Mouse (Mus musculus) midbrain, embryonic 12.5 days (tissue): ENCODE measurements around the gene Ly6g5c. TPM values are rescaled to one million over a fixed set of nuclear protein-coding genes. Genes with fewer than 3 reads are reported as not detected.

Experiments
- ATAC-seq: fragments of 200-750 bp; cut with Nextera tagmentation; 2 replicates; pipeline ENCODE4 v1.8.0; 2017; ENCODE audit warnings: low read depth, moderate TSS enrichment, moderate library complexity; ENCODE audit not compliant: low FRiP score
- H3K27ac ChIP-seq: fragments of 300-500 bp; sonication (generic); replicated peaks from 2 replicates; pipeline ENCODE4 v1.5.1; 2016; ENCODE audit warnings: mild to moderate bottlenecking
- H3K27me3 ChIP-seq: fragments of 300-500 bp; sonication (generic); 2 replicates; pipeline ENCODE4 v1.6.1; 2016; ENCODE audit warnings: mild to moderate bottlenecking
- H3K36me3 ChIP-seq: fragments of 300-500 bp; sonication (generic); 2 replicates; pipeline ENCODE4 v1.6.1; 2016
- H3K4me1 ChIP-seq: fragments of 300-500 bp; sonication (generic); 2 replicates; pipeline ENCODE4 v1.6.1; 2016
- H3K4me2 ChIP-seq: fragments of 300-500 bp; sonication (generic); replicated peaks from 2 replicates; pipeline ENCODE4 v1.6.1; 2016; ENCODE audit warnings: mild to moderate bottlenecking, moderate library complexity
- H3K4me3 ChIP-seq: fragments of 300-500 bp; sonication (generic); 2 replicates; pipeline ENCODE4 v1.5.1; 2016; ENCODE audit warnings: mild to moderate bottlenecking
- H3K9ac ChIP-seq: fragments of 300-500 bp; sonication (generic); replicated peaks from 2 replicates; pipeline ENCODE4 v1.6.1; 2016; ENCODE audit warnings: mild to moderate bottlenecking, moderate library complexity
- H3K9me3 ChIP-seq: fragments of 300-500 bp; sonication (generic); 2 replicates; pipeline ENCODE4 v1.6.1; 2016; ENCODE audit warnings: mild to moderate bottlenecking
- WGBS: fragments of 180-500 bp; shearing (Covaris S2); methylation state at CpG from one replicate; pipeline ENCODE4 v1.1.7; 2016; 5-methylcytosine and 5-hydroxymethylcytosine counted together
- polyA plus RNA-seq: library from polyadenylated mRNA; unstranded; fragments of >200 nt; fragmentation: Nextera tagmentation; extraction: Ambion mirVana; gene quantifications from 2 replicates; pipeline ENCODE4 v1.2.1, GENCODE M21; 2016

Ly6g5c gene
- polyA plus RNA-seq, 1 experiment from 2014 or later: not detected

DNA sequence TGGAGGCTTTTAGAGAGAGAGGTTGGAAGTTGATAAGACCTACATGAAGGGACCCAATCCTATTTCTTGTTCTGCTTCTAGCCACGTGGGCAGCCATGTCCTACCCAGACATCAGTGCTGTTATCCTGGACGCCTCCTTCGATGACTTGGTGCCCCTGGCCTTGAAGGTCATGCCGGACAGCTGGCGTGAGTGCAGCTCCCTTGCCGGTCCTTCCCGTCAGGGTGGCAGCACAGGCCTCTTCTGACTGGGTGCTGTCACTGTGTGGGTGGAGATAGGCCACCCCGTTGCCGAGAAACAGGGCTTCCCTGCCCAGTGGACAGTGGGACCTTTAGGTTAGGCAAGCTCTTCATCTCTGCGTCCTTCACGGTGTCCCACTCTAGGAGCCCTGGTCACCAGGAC lies 6.9 kb upstream of the Ly6g5c start:
- no peak for ATAC-seq
- Histone ChIP-seq H3K4me2 (no peak overlapping the region), H3K36me3 (peaks cover 77% of the 10 kb centered on the region)

DNA sequence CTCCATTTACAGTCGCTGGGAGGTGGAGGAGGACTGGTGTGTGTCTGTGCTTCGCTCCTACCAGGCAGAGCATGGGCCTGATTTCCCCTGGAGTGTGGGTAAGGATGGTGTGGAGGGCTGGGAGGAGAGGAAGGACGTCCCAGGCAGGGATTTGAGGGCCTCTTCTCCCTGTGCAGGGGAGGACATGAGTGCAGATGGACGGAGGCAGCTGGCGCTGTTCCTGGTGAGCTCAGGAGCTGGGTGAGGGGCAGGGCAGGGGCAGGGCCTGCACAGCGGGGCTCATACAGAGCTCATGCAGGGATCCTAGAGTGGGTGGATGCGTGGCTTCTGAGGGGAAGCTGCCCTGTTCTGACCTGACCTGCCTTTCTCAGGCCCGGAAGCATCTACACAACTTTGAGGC lies 5.8 kb upstream of the Ly6g5c start:
- Histone ChIP-seq H3K36me3 (peaks cover 66% of the 10 kb centered on the region), H3K27ac (no peak overlapping the region)
- ATAC-seq: no peak

More for the DNA sequence above, 6.9 kb upstream of the Ly6g5c start:
- no peaks in the 10 kb centered on the region for H3K27me3 ChIP-seq
- WGBS: 92% methylated on average over 11 of the region's 11 CpGs
- no peak overlapping the region for H3K4me3 ChIP-seq
- H3K4me1 ChIP-seq: peaks cover 8% of the 10 kb centered on the region
- H3K27ac ChIP-seq: no peak overlapping the region
- no peak overlapping the region for H3K9ac ChIP-seq
- no peaks in the 10 kb centered on the region for H3K9me3 ChIP-seq

DNA sequence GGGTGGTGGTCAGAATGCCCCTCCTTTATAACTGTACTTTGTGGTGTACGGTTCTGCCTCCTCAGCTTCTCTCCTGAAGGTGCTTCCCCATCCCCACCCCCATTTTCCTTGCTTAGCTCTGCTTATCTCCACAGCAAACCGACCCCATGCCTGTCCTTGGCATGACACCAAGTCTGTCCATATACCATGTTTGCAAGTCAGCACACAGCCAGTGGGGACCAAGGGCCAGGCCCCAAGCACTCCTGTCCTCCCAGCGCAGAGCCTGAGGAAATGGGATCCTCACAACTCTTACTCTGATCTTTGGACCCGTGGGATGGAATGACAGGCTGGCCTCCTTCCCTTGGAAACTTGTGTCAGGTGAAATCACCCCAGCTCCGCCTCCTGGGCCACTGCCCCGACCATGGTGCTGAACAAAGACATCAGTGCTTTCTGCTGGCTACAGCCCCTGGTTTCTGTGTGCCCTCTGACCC lies 4.8 kb upstream of the Ly6g5c start:
- Histone ChIP-seq H3K9me3 (no peaks in the 10 kb centered on the region), H3K4me1 (peaks cover 10% of the 10 kb centered on the region), H3K27ac (no peak overlapping the region), H3K4me2 (no peak overlapping the region), H3K4me3 (no peak overlapping the region), H3K27me3 (no peaks in the 10 kb centered on the region), H3K9ac (no peak overlapping the region), H3K36me3 (peaks cover 56% of the 10 kb centered on the region)
- 74% methylated on average over 6 of the region's 6 CpGs for WGBS
- no peak for ATAC-seq

More for the DNA sequence above, 5.8 kb upstream of the Ly6g5c start:
- Histone ChIP-seq H3K4me2 (no peak overlapping the region), H3K4me1 (peaks cover 10% of the 10 kb centered on the region), H3K9ac (no peak overlapping the region), H3K9me3 (no peaks in the 10 kb centered on the region), H3K27me3 (no peaks in the 10 kb centered on the region), H3K4me3 (no peak overlapping the region)
- WGBS: 80% methylated on average over 8 of the region's 8 CpGs

DNA sequence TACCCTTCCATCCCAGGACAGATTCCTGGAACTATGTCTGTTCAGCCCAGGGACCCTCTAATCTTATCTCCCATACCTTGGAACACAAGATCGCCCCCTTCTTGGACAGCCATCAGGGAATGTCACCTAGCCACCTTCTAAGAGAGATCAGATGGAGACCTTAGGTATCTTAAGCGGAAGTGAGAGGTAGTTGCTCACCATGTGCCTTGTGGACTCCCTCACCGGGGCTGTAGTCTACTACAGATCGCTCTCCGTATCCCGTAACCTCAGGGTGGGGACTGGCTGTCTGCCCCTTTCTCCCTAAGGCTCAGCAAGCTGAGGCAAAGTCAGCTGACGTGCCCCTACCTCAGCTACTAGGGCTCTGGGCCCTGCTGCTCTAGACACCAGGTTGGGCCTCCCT lies 4.0 kb upstream of the Ly6g5c start:
- ATAC-seq: no peak
- Histone ChIP-seq H3K9me3 (no peaks in the 10 kb centered on the region), H3K9ac (no peak overlapping the region), H3K36me3 (peaks cover 48% of the 10 kb centered on the region), H3K4me1 (peaks cover 10% of the 10 kb centered on the region), H3K4me2 (no peak overlapping the region), H3K4me3 (no peak overlapping the region), H3K27me3 (no peaks in the 10 kb centered on the region), H3K27ac (no peak overlapping the region)
- WGBS: 95% methylated on average over 7 of the region's 7 CpGs

DNA sequence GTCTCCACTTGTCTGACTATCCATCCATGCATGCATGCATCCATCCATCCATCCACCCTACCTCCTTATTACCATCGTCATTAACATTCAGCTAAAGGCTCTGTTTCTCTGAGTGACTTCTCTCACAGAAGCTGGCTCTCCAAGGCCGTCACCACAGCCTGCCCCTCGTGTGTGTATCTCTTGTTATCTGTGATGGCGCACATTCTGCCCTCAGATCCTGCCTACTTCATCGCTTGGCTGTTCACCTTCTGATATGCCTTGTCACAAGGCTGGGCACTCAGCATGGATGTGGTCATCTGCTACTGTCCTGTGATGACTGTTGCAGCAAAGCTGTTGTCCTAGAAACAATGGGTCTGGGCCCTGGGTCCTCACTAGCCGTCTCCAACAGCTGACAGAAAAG lies 3.3 kb upstream of the Ly6g5c start:
- peaks cover 41% of the 10 kb centered on the region for H3K36me3 ChIP-seq
- H3K27me3 ChIP-seq: no peaks in the 10 kb centered on the region
- no peak for ATAC-seq
- no peak overlapping the region for H3K9ac ChIP-seq
- H3K4me1 ChIP-seq: peaks cover 10% of the 10 kb centered on the region
- no peak overlapping the region for H3K27ac ChIP-seq
- no peak overlapping the region for H3K4me3 ChIP-seq
- WGBS: 76% methylated on average over 6 of the region's 6 CpGs
- no peak overlapping the region for H3K4me2 ChIP-seq
- no peaks in the 10 kb centered on the region for H3K9me3 ChIP-seq

DNA sequence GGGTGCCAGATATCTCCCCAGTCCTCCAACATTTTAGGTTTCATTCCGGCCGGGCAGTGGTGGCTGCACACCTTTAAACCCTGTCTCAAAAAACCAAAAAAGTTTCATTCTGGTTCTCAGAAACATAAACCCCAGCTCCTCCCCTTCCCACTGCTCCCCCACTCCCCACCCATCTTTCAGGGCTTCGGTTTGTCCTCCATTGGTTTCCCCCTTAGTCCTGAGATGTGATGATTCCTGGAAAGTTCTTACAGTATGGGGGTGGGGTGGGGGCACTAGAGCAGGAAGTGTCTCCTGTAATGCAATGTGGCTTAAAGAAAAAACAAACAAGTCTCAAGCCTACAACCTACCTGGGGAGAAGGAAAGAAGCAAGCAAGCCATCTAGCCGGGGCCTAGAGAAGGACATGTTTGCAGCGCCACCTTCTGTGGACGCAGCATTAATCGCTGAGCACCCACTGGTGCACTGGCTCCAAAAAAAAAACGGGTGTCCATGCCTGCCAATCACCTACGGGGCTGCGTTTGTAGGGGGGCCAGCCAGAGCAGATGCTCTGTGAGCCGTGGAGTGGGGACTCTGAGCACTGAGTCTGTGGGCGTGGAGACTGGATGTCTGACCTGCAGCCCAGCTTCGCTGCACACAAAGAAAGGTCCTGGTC lies 2.2 kb upstream of the Ly6g5c start:
- H3K27ac ChIP-seq: no peak overlapping the region
- H3K4me1 ChIP-seq: peaks cover 10% of the 10 kb centered on the region
- H3K9me3 ChIP-seq: no peaks in the 10 kb centered on the region
- 0 out of 2 replicates have a peak overlapping the region, but pooled peaks have one; percentile 37 for H3K9ac ChIP-seq
- 24% methylated on average over 13 of the region's 13 CpGs for WGBS
- peak overlapping the region; percentile 36 for H3K4me2 ChIP-seq
- H3K27me3 ChIP-seq: no peaks in the 10 kb centered on the region
- H3K4me3 ChIP-seq: 0 out of 2 replicates have a peak overlapping the region, but pooled peaks have one; percentile 17
- peaks cover 30% of the 10 kb centered on the region for H3K36me3 ChIP-seq
- peak; percentile 12; the same call in 1 of the 2 replicates for ATAC-seq

DNA sequence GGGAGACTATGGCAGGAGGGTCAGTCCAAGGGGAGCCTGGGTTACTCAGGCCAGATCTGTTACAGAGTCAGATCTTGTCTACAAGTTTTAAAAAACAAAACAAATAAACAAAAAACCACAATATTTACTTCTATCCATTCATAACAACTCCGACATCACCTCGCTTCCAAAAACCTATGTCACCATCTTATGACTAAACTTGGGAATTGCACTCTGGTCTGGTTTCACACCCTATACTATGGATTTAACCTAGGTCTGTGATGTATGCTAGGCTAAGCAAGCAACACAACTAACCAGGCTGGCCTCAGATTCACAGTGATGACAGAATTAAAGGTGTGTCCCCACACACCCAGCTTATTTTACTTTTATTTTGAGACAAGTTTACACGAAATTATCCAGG lies 1.6 kb upstream of the Ly6g5c start:
- 65% methylated on average over 3 of the region's 3 CpGs for WGBS
- Histone ChIP-seq H3K27me3 (no peaks in the 10 kb centered on the region), H3K36me3 (peaks cover 23% of the 10 kb centered on the region), H3K4me3 (0 out of 2 replicates have a peak overlapping the region, but pooled peaks have one; percentile 17), H3K4me2 (no peak overlapping the region), H3K9ac (no peak overlapping the region), H3K9me3 (no peaks in the 10 kb centered on the region), H3K4me1 (peaks cover 10% of the 10 kb centered on the region), H3K27ac (no peak overlapping the region)
- no peak for ATAC-seq

DNA sequence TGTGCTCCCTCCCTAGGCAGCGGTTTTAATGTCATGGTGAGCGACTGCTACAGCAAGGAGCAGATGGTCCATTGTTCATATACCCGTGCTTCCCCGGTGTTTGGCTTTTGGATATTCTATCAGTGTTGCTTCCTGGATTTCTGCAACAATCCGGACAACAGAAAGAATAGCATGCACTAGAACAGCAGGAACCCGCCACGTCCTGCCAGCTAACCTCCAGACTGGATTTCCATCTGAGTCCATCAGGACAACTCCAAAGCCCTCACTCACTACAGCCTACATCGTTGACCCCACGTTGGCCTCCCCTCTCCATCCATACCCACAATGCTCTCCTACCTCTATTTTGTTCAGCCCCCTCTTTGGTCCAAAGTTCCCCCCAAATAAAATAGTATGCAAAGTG lies 3.7 kb downstream of the Ly6g5c start:
- Histone ChIP-seq H3K4me2 (no peak overlapping the region), H3K27ac (no peak overlapping the region), H3K4me3 (no peak overlapping the region), H3K9me3 (no peaks in the 10 kb centered on the region), H3K36me3 (peaks cover 26% of the 10 kb centered on the region), H3K27me3 (no peaks in the 10 kb centered on the region), H3K9ac (no peak overlapping the region), H3K4me1 (no peaks in the 10 kb centered on the region)
- ATAC-seq: no peak
- WGBS: 69% methylated on average over 9 of the region's 9 CpGs

DNA sequence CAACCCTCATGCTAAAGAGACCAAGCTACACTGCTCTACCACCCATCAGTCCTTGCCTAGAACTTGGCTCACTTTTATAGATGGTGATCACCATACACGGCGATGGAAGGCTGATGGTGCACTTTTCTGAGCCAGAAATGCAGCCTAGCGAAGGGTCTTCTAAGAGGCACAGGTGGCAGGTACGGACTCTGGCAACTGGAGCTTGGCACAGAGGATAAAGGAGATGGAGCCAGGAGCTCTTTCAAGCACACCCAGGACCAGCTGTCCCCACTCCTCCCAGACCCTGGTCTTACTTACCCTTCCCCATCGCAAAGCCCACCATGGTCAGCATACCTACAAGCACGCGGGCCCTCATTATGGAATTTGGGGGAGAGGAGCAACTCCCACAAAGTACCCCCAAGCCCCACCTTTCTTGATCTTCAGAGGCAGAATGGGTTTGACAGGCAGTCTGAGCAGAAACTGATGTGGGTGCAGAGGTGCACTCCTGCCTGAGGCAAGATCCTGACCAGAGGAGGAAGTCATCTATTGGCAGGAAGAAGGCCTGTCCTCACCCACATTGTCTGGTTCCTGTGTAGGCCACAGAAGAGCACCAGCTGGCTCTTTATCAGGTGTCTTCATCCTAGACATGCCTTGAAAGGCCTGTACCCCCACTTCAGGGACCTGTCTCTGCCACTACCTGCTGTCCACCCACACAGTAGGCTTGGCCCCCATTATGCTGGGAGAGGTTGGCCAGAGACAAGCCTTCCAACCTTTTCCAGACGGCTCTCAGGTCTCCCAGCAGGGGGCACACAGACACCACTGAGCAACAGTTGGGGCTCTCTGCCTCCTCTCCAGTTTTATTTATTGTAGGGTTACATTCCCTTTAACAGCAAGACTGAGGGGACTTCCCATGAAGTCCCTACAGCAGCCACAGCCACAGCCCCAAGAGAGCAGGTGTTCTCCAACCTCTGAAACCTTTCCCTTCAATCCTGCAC lies 7.3 kb downstream of the Ly6g5c start, which contains the start of gene Ly6g5b:
TSS of gene Ly6g5b (minus strand) at position 383 of the 974 bp plus-strand sequence.
- H3K36me3 ChIP-seq: peaks cover 50% of the 10 kb centered on the region
- H3K4me3 ChIP-seq: no peak within 1 kb of the TSS
- ATAC-seq: no peak
- peaks cover 6% of the 10 kb centered on the region for H3K4me1 ChIP-seq
- WGBS: 84% methylated on average over 8 of the region's 8 CpGs
- H3K9me3 ChIP-seq: no peaks in the 10 kb centered on the region
- no peak within 1 kb of the TSS for H3K27ac ChIP-seq
- no peak within 1 kb of the TSS for H3K4me2 ChIP-seq
- H3K9ac ChIP-seq: no peak within 1 kb of the TSS
- no peaks in the 10 kb centered on the region for H3K27me3 ChIP-seq

DNA sequence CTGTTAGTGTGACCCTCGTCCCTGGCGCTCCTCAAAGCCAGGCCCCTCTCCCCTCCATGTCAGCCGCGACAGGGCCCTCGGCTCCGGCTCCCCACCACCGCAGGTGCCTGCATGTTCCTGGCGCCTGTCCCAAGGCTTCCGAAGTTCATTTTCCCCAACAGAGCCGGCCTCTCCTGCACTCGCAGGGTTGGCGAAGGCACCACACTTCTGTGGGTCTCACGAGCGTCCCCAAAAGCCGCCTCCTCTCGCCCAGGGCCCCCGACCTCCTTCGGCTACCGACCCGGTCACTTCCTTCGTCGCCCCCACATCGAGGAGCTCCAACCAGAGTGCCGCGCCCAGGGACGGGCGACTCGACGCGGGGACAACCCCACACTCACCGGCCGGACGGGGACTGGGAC lies 12.7 kb downstream of the Ly6g5c start:
- Histone ChIP-seq H3K9me3 (no peaks in the 10 kb centered on the region), H3K4me2 (peak overlapping the region; percentile 99), H3K4me1 (peaks cover 25% of the 10 kb centered on the region), H3K27ac (peak overlapping the region; percentile 70), H3K36me3 (peaks cover 53% of the 10 kb centered on the region), H3K4me3 (peak overlapping the region; percentile 96), H3K9ac (peak overlapping the region; percentile 96), H3K27me3 (no peaks in the 10 kb centered on the region)
- no peak; the same call in 1 of the 2 replicates for ATAC-seq
- WGBS: 1% methylated on average over 28 of the region's 33 CpGs

DNA sequence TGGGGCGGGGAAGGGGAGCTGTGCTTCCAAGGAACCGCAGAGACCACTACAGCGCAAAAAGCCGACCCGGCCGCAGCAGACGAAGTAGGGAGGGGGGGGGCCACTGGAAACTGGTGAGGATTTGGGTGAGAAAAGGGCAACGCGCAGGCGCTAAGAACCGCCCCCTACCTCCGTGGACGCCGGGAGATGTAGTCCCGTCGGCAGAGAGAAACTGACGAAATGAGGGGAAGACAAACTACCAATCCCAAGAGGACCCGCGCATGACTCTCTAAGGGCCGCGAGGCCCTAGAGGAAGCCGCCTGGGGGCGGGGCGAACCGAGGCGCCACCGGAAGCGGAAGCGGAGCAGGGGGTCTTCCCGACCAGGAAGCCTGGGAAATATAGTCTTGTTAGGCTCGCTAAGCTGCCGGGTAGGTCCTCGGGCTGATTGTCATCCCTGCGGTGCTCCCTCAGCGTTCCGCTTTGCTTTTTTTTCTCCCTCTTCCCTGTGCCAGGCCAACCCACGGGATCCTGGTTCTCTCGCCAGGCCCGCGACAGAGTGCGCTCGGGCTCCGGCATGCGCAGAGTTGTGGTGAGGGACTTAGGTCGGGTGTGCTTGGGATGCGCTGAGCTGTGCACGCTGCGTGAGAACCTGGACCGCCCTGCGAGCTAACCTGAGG lies 13.2 kb downstream of the Ly6g5c start, which contains the start of gene Gpank1:
TSS of gene Gpank1 (plus strand) at position 313 of the 657 bp plus-strand sequence.
- Histone ChIP-seq H3K9ac (peak within 1 kb of the TSS; percentile 96), H3K4me3 (peak within 1 kb of the TSS; percentile 96), H3K36me3 (peaks cover 47% of the 10 kb centered on the region), H3K4me1 (peaks cover 31% of the 10 kb centered on the region), H3K9me3 (no peaks in the 10 kb centered on the region), H3K27ac (peak within 1 kb of the TSS; percentile 93), H3K4me2 (peak within 1 kb of the TSS; percentile 99), H3K27me3 (no peaks in the 10 kb centered on the region)
- peak; percentile 95 for ATAC-seq
- under 1% methylated on average over 50 of the region's 50 CpGs for WGBS
